Mouse (Mus musculus) urinary bladder, adult 18-20 months (tissue): Measurements from ENCODE around the gene Ccdc70.
"Not testable (repeated sequence)": the region's sequence is repeated elsewhere in the genome, so short reads cannot be mapped to it uniquely, and the experiment has no call there.

Experiments used
- DNase-seq, 2 experiments: peaks; one replicate each; pipeline ENCODE4 v3.0.0; 2022; ENCODE audit warnings: low spot score in 2 of 2, mixed read lengths in 2 of 2

Gene Ccdc70

DNA sequence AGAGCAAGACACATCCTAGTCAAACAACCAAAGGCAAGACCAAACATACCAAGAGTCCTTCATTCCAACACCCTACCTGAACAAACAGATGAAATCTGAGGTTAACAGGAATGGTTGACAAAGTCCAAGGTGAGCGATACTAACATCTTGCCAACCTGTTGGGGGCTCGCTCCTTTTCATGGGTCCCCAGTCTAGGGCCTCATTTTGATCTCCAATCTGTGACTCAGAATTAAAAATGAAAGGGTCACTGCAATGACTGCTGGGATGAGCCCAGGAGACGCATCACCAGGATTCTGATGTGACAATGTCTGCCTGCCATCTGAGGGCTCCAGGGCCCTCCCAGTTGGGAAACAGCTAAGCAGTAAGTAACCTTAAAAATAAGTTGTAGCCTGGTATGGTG is at the start of gene Ccdc70:
Gene Ccdc70, plus strand, starts transcription at position 301 of the 400 bp plus-strand sequence.
- no peak for DNase-seq

DNA sequence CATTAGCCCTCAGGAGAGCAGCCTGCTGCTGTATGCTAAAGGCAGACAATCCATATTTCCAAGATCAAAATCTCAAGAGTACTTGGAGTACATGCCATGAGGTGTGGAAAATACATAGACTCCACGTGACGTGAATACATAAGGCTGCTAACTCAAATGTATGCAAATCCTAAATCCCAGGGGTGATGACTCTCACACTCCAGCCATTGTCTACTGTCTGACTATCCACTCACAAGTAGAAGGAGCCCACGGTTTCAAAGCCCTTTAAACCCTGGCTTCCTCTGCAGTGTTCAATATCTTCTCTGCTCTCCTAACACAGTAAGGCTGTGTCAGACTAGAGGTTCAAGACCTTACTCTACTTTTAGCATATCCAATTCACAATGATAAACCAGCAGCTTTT is 38.8 kb upstream of the Ccdc70 start:
- DNase-seq, result not testable (repeated sequence)

DNA sequence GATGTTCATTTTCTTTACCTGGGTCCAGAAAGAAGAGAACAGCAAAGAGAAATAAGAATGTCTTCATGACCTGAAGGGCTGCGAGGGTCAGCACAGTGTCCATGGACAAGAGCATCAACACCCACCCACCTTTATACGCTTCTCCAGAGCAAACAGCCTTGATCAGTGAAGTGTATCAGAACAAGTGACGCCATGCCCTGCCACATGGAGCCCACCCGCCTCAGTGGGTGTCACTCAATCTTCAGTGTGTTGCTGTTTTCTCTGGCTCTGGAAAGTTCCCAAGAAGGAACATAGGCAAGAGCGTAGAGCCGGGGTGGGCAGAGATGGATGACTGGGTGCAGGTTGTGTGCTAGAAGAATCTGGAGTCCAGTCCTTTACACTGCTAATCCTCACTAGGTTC is 37.0 kb upstream of the Ccdc70 start, which contains the start of gene Defb15:
Gene Defb15, minus strand, starts transcription at position 101 of the 400 bp plus-strand sequence.
- DNase-seq, result no peak

DNA sequence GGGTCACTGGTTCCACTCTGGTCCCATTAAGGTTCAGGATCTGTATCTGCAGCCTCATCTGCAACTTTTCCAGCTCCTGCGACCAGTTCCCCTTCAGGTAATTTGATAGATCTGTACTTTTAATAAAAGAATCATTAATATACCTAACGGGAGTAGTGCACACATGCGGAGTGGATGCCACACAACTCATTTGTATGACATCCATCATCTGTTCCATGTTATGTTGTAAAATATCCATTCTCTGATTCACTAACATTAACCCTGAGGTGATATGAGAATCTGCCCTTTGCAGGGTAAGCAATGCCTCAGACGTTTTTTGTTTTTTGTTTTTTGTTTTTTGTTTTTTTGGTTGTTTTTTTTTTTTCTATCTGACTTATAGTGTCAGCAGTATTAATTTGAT is 31.5 kb upstream of the Ccdc70 start, which contains the start of gene Defb35:
Gene Defb35, plus strand, starts transcription at position 301 of the 400 bp plus-strand sequence.
- not testable (repeated sequence) for DNase-seq

DNA sequence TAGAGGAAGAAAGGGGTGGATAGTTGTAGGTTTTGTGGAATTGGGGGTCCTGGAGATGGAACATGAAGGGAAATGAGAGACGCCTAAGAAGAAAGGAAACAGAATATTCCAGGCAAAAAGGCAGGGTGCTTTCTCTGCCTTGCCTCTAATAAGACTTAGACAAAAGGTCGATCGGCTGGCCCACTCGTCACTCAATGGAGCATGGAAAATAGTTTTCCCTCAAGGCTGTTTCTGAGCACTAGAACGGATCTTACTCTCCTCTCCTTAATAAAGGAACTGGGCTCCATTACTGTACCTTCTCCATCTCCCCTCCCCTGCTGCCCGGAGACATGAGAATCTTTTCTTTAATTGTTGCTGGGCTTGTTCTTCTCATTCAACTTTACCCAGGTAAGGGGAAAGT is 23.1 kb upstream of the Ccdc70 start, which contains the start of gene Defb13:
Gene Defb13, plus strand, starts transcription at position 301 of the 400 bp plus-strand sequence.
- DNase-seq, result no peak

DNA sequence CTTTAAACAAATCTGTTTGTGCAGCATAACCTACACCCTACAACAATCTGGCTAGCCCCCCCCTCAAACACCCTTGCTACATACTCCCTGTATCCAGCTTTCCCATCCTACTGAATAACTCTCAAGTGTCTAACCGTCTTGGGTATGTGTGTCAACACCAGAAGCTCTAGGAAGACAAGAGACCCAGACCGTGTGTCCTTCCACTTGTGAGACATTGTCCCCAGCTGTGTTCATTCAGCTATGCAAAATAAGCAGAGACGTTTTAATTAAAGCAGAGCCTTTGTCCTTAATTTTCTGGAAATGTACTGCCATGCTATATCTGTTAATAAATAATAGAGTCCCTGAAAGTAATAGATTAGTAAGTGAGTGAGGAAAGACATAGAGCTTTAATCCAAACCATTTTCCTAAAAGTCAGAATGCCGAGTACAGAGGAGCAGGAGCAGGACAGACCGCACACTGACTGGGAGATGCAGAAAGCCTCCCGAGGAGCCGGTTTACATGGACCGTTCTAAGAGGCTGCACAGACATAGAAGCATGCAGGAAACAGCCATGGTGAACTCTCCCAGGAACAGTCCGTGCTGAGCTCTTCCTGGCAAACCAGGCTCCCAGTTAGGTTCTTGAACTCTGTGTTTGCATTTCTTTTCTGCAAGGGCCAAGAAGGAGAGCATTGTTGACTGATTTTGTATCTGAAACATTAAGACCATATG is 22.1 kb upstream of the Ccdc70 start:
- DNase-seq, result no peak

DNA sequence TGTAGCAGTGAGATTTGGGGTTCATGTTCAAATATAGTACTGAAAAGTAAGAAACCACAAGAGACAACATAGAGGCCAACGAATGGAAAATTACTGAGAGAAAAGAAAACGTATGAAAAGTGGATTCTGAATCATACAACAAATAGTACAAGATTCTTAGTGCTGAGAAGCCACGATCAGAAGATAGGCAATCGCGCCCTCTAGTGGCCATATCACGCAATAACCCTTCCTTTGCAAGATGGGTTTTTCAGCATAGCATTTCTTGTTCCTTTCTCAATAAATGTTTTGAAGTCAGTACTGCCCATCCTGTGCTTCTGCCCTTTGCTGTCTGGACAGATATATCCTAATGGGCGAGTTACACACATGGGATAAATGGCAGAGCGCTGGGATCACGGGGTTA is 14.3 kb upstream of the Ccdc70 start:
- DNase-seq, result peak in 1 of 2 experiments; percentile 9

DNA sequence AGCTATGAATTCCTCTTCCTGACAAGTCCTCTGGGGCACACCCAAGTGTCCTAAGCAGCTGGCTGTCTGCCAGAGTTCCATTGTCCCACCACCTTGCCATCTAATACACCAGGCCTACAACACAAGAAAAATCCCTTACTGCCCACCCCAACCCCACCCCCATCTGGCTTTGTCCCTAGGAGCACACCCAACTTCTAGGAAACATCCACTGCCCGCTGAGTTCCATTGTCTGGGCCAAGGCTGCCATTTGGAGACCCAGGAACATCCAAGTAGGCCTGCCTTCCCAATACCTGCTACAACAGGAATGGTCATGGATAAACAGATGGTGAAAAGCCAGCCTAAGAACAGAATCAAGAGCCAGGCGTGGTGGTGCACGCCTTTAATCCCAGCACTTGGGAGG is 13.2 kb upstream of the Ccdc70 start:
- no peak for DNase-seq

DNA sequence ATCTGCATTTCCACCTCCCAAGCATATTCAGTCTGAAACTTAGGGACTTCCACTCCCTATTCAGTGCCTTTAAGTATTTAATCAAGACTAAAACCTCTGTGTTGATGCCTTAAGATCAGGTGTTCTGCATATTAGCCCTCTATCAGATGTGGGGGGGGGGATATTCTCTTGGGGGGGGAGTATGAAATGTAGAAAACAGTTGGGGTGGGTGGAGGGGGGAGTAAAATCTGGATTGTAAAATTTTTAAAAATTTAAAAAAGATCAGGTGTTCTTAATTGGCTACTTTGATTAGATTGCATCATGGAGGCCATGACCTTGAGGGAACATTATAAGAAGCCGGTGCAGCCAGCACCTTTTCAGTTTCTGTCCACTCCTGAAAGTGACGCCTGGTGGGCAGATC is 11.2 kb upstream of the Ccdc70 start, which contains the start of gene Fam90a1a:
Gene Fam90a1a, plus strand, starts transcription at position 301 of the 400 bp plus-strand sequence.
- no peak for DNase-seq

DNA sequence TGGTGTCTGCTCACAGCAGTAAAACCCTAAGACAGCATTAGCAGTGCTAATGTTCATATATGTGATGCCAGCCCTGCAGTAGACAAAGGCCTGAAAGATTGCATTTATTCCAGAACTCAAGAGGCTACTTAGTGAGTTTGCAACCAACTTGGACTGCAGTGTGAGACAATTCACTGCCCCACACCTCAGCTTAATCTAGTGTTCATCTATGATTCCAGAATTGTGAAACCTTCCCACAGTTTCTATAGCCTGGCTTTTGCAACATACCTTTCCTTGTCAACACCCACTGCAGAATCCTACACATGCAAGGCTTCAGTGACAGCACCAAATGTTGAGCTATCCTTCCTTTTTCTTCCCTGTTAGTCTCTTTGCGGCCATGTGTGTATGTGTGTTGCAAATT is 2.9 kb upstream of the Ccdc70 start:
- no peak for DNase-seq

DNA sequence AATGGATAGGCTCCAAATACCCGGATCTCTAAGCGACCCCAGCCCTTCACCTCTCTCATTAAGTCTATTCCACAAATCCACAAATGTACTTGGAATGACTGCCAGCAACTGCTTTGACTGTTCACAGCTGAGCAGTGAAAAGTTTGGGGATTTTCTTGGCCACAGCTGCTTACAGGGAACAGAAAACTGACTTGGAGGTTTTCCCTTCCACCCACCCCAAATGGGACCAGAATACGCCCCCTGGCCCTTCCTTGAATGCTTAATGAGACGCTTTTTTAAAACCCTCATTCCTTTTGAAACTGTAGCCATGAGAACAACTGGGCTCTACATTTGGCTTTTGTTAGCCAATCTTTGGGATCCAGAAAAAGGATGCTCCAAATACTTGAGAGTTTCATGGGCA is 8.6 kb downstream of the Ccdc70 start:
- DNase-seq, result no peak

DNA sequence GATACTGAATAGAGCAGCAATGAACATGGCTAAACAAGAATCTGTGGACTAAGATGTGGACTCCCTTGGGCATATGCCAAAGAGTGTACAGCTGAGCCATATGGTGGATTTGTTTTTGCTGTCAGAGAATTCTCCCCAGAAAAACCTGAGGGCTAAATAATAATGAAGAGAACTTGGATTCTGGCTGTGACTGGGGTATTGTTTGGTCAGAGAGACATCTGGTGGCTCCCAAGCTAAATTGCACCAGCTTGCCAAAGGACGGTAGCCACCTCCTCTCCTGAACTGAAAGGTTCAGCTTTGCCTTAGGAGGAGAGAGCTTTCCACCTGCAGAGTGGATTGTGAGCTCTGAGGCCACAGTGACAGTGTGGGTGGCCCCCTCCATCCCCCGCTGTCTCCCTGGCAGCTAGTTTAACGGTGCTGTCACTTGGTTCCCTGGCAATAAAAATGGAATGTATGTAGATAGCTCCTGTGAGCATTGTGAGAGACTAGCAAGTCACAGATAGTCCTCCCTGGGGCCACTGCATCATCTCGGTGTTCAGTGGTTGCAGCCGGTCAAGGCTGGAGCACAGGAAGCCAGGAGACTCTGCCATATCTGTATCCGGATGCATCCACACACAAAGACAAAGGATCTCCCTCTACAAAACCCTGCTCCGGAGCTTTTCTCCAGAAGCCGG is 12.2 kb downstream of the Ccdc70 start:
- DNase-seq, result no peak

DNA sequence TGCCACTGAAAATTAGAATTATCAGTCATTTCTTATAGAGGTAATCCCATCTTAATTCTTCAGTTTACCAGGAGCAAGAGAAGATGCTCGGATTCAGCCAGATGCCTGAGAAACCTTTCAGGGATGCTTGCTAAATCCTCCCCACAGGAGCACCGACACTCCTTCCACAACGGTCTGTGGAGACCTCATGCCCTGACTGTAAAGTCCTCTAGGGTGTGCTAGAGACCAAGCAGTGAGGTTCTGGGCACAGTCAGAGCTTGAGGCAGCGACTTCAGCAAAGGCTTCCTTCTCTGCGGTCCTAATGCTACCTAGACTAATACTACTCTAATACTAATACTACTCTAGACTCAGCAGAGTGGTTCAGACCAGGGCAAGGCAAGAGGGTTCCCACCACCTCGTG is 22.6 kb downstream of the Ccdc70 start:
- DNase-seq, result peak; percentile 22 to 37

DNA sequence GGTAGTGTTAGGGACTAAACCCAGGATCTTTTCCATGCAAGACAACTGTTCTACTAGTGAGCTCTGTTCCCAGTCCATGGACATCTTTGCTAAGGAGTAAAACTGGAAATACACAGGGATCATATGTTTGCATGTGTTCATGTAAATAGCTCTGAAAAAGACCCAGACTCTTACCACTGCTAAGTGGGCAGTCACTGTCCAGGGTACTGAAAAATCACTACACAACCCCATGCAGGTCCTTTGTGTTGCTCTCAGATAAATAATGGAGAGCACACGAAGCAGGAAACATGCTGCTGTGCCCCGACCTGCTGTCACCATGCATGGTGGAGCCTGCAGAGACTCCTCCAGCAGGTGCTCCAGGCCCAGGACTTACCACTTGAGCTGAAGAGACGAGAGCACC is 25.6 kb downstream of the Ccdc70 start:
- DNase-seq, result no peak

DNA sequence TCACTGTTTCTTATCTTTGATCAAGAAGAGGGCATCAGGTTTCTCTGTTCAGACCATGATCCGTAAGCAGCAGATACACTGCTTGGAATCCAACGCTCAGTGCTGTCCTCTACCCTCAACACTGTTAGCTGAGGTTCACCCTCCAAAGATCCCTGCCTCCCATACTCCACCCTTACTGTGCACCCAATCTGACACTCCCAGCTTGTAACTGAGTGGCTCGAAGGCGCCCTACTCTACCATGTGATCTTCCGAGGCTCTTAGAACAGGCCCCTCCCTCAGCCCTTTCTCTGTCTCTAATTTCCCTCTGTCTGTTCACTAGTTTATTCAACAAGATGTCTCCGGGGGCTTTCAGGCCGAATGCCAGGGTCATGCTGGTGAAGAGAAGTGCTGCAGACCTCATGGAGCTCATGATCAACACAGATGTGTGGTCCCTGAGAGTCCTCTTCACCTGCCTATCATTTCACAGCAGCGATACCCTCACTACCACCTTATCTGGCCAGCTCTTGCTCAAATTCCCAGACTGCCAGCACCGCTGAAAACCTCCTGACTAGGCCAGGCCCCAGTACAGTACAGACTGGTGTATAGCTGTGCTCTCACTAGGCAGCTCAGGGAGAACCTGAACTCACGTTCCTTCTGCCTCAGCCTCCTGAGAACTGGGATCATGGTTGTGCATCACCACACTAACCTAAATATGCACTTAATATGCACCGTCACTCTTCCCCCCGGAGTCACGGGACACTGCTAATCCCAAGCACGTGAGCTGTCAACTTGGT is 35.4 kb downstream of the Ccdc70 start:
- no peak for DNase-seq

DNA sequence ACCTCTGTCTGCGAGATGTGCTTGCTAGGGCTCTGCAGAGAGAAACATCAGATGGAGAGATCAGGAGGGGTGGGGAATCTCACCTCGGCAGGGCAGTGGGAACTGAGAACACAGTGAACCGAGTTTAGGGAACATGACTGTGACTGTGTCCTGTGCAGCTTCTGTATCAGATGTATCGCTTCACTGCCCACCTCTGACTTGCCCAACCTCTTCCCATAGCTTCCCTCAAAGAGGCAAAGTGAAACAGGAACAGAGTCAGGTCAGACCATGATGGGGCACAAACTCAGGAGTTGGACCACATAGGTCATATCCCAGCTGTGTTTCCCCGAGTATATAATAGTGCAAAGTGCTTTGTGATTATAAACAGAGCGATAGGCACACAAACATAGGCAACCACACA is 36.8 kb downstream of the Ccdc70 start:
- DNase-seq, result no peak

DNA sequence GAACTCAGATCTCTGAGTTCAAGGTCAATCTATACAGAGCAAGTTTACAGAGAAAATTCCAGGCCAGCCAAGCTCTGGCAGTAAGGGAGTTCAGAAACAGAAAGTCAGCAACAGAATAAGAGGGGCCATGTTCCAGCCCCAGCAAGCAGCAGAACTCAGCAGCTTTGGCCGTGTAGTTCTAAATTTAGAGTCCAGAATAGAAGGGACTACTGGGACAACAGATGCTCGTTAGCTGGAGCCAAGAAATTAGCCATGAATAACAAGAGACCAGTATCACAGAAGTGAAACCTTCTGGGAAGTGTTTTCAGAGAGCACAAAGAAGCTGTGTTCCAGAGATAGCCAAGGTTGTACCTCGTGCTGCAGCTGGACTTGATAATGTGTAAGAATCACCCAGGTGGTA is 39.8 kb downstream of the Ccdc70 start:
- no peak for DNase-seq

DNA sequence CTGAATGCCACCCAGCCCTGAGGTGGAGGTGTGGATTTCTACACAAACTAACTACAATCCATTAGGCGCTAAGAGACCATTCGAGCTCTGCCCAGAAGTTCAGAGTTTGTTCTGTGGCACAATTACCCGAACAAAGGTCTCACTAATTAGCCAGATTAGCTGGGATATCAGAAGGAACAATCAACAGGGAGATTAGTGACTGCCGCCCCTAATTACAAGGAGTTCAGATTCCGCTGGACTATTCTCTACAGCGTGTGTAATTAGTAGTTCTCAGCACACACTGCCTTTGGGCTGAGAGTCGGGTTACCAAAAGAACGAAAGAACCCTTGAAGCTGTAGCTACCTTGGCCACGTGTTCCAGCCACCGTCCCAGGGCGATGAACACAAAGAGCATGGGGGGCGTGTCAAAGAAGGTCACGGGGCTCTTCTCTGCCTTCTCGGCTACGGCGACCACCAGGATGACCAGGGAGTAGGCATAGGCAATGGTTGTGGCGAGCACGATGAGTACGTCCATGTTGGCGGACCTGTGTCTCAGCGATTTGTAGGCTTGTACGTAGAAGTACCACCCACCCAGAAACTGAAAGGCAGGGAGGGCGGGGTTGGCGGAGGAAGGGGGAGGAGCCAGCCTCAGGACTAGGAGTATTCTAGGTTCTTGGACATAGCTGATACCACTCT is 43.6 kb downstream of the Ccdc70 start:
- DNase-seq, result no peak

DNA sequence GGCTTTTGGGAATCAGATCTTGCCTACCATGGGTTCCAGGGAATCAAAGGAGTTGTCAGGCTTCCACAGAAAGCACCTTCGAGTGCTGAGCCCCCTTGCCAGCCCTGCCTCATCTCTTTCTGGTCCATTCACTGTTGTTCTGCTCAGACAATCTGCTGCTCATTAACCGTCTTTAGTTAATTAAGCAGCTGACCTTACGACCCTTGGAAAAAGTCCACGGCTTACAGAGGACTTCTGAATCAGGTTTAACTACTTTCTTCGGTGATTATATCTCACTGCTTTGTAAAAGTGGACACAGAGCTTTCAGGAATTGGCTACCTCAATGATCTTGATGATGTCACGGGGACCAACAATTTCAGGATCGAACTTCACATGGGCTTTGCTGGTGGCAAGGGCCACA is 48.2 kb downstream of the Ccdc70 start:
- no peak for DNase-seq

DNA sequence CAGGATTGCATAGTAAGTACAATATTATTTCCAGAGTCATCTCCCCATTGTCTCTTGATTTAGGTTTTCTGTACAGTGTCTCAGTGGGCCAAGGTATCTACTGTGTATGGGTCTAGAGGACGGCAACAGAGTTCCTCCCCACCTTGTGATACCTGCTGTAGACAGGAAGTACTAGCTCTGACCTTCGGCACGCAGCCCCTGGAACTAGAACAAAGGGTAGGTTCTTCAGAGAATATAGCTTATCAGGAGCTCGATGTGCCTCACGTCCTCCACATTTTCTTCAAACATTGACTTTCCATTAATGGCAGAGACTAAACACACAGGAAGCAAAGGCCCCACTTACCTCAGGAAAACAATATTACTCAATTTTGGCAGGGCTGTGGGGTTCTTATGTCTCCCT is 49.9 kb downstream of the Ccdc70 start:
- no peak for DNase-seq

DNA sequence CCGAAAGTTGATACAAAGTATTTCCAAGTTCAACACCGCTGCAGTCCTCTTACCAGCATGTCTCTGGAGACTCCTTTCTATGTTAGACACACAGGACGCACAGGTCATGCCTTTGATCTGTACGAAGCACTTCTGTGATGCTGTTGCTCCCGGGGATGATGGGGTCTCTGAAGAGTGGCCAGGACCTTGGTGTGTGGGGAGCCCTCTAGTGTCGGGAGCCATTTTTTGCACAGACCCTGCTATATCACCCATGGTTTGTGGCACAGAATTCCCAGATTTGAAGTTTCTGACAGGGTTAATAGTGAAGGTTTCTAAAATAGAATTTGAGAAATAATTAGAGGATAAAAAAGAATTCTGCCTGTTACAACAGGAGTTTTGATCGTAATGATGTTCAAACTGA is 52.7 kb downstream of the Ccdc70 start:
- DNase-seq, result no peak
